Mouse (Mus musculus) urinary bladder, postnatal 14 days (tissue): ENCODE measurements around the gene Crtap.

Source experiments
- DNase-seq: peaks from one replicate; pipeline ENCODE4 v3.0.0; 2021; ENCODE audit warnings: low spot score

Gene Crtap

GRCm38 (mm10) chr9:114389905-114390748, at the start of gene Crtap:
Gene Crtap (minus strand): TSS chr9:114390675.
- DNase-seq, result peak; percentile 77

- no peak for DNase-seq
Observed at GRCm38 (mm10) chr9:114435668-114436067, 45.2 kb upstream of the Crtap start.

- no peak for DNase-seq
Observed at GRCm38 (mm10) chr9:114428103-114428834, 37.8 kb upstream of the Crtap start.

GRCm38 (mm10) chr9:114427425-114427824, 37.0 kb upstream of the Crtap start:
- DNase-seq, result no peak

GRCm38 (mm10) chr9:114426201-114426600, 35.7 kb upstream of the Crtap start:
- DNase-seq, result peak; percentile 29

- DNase-seq, result no peak
Observed at GRCm38 (mm10) chr9:114425576-114425975, 35.1 kb upstream of the Crtap start.

GRCm38 (mm10) chr9:114421797-114422196, 31.3 kb upstream of the Crtap start:
- no peak for DNase-seq

GRCm38 (mm10) chr9:114421045-114421444, 30.6 kb upstream of the Crtap start:
- no peak for DNase-seq

- DNase-seq, result no peak
Observed at GRCm38 (mm10) chr9:114420443-114420842, 30.0 kb upstream of the Crtap start.

- peak; percentile 65 for DNase-seq
Observed at GRCm38 (mm10) chr9:114418187-114418586, 27.7 kb upstream of the Crtap start.

GRCm38 (mm10) chr9:114416646-114417517, 26.4 kb upstream of the Crtap start:
- DNase-seq, result no peak

GRCm38 (mm10) chr9:114415701-114416100, 25.2 kb upstream of the Crtap start:
- peak; percentile 58 for DNase-seq

GRCm38 (mm10) chr9:114413866-114414265, 23.4 kb upstream of the Crtap start:
- peak; percentile 74 for DNase-seq

- no peak for DNase-seq
Observed at GRCm38 (mm10) chr9:114412406-114412805, 21.9 kb upstream of the Crtap start.

GRCm38 (mm10) chr9:114411295-114411694, 20.8 kb upstream of the Crtap start:
- no peak for DNase-seq

- DNase-seq, result no peak
Observed at GRCm38 (mm10) chr9:114410313-114410862, 19.9 kb upstream of the Crtap start.

GRCm38 (mm10) chr9:114407676-114408075, 17.2 kb upstream of the Crtap start:
- DNase-seq, result no peak

- DNase-seq, result peak; percentile 31
Observed at GRCm38 (mm10) chr9:114401685-114402080, 11.2 kb upstream of the Crtap start.

GRCm38 (mm10) chr9:114400949-114401684, 10.6 kb upstream of the Crtap start, which contains the start of the genes Glb1 and Tmppe:
Gene Glb1 (plus strand): TSS chr9:114401076.
Gene Tmppe (plus strand): TSS chr9:114401105.
- DNase-seq, result peak; percentile 84

GRCm38 (mm10) chr9:114400588-114400948, 10.1 kb upstream of the Crtap start:
- no peak for DNase-seq

- DNase-seq, result no peak
Observed at GRCm38 (mm10) chr9:114399680-114400079, 9.2 kb upstream of the Crtap start.
